Comparison of ENCODE assay signal across 12 mouse cellular contexts in genomic region chr1:102378613-102379012, GRCm38 (mm10).
DNase-seq lines count a peak whose midpoint lies in the region; ATAC-seq and TF ChIP-seq lines count a peak whose summit lies in the region.
"Had no signal": no experiment of that assay in that cellular context is flagged by ENCODE, and none has a peak within 500 bp of the region (broad histone marks: within the 10 kb centered on the region; RNA-seq: fewer than 3 reads in every experiment).

No protein-coding gene starts in this region.

- peak; percentile 43 for TF ChIP-seq CTCF in left cerebral cortex, adult 2 months (IDR thresholded peaks at IDR 0.05)
- peak in 1 of 3 experiments; percentile 32; a peak in 2 of 6 replicates for TF ChIP-seq CTCF in MEL (IDR thresholded peaks at IDR 0.05 in 2 of 3, conservative IDR thresholded peaks at IDR 0.05 in 1 of 3; ENCODE audit: control insufficient read depth in 1 of 3, insufficient read depth in 1 of 3, low read depth in 2 of 3, low read length in 3 of 3, poor library complexity in 1 of 3, severe bottlenecking in 1 of 3)

- TF ChIP-seq RAD21 in MEL (IDR thresholded peaks at IDR 0.05; ENCODE audit: low read depth, low read length), result peak; percentile 24

- H3K27ac ChIP-seq in embryonic facial prominence, embryonic 11.5 days (replicated peaks; ENCODE audit: low read depth, low read length), result no peak overlapping the region
- H3K27ac ChIP-seq in embryonic facial prominence, embryonic 10.5 days (replicated peaks), result no peak overlapping the region
- H3K27ac ChIP-seq in left cerebral cortex, adult 2 months, result no peak overlapping the region
- no peak overlapping the region for H3K27ac ChIP-seq in MEL (ENCODE audit: control insufficient read depth, low read depth, low read length)
- H3K27ac ChIP-seq: embryonic facial prominence, embryonic 12.5 days; heart, embryonic 15.5 days had no signal

- H3K9ac ChIP-seq in embryonic facial prominence, embryonic 11.5 days (replicated peaks; ENCODE audit: low read length), result no peak overlapping the region
- no peak overlapping the region for H3K9ac ChIP-seq in MEL (ENCODE audit: control insufficient read depth, low read depth, low read length, poor library complexity, severe bottlenecking)
- H3K9ac ChIP-seq: embryonic facial prominence, embryonic 12.5 days; heart, embryonic 15.5 days; lung, embryonic 14.5 days had no signal

- no peak overlapping the region for H3K4me3 ChIP-seq in embryonic facial prominence, embryonic 11.5 days (ENCODE audit: low read depth, low read length)
- H3K4me3 ChIP-seq in embryonic facial prominence, embryonic 10.5 days, result no peak overlapping the region
- no peak overlapping the region for H3K4me3 ChIP-seq in left cerebral cortex, adult 2 months
- no peak overlapping the region for H3K4me3 ChIP-seq in MEL (ENCODE audit: control insufficient read depth in 1 of 2, insufficient read depth in 1 of 2, low read depth in 2 of 2, low read length in 2 of 2)
- H3K4me3 ChIP-seq: embryonic facial prominence, embryonic 12.5 days; heart, embryonic 15.5 days had no signal

- intact Hi-C loops in left cerebral cortex, adult 2 months (cut with DNase I), result no loop called here
- intact Hi-C loops in left cerebral cortex, postnatal 10 days (cut with DNase I), result no loop called here
- intact Hi-C loops in heart, postnatal 14 days (cut with DNase I), result no loop called here

- no peaks in the 10 kb centered on the region for H3K4me1 ChIP-seq in embryonic facial prominence, embryonic 11.5 days (ENCODE audit: control insufficient read depth, insufficient read depth, low read length)
- H3K4me1 ChIP-seq in embryonic facial prominence, embryonic 10.5 days, result no peaks in the 10 kb centered on the region
- no peaks in the 10 kb centered on the region; a peak in 1 of 4 replicates for H3K4me1 ChIP-seq in MEL (ENCODE audit: control insufficient read depth in 1 of 2, insufficient read depth in 2 of 2, low read length in 2 of 2)
- H3K4me1 ChIP-seq: embryonic facial prominence, embryonic 12.5 days; heart, embryonic 15.5 days had no signal

- ATAC-seq in embryonic facial prominence, embryonic 11.5 days (replicated peaks; ENCODE audit: insufficient number of reproducible peaks, low FRiP score, low TSS enrichment, low read depth), result no peak
- ATAC-seq: intestine, postnatal 0 days had no signal

- H3K36me3 ChIP-seq in embryonic facial prominence, embryonic 11.5 days (replicated peaks; ENCODE audit: control insufficient read depth, insufficient read depth, low read depth, low read length), result no peaks in the 10 kb centered on the region
- H3K36me3 ChIP-seq in embryonic facial prominence, embryonic 10.5 days (replicated peaks), result no peaks in the 10 kb centered on the region
- no peaks in the 10 kb centered on the region for H3K36me3 ChIP-seq in MEL (ENCODE audit: control insufficient read depth in 1 of 2, insufficient read depth in 2 of 2, low read length in 2 of 2)
- H3K36me3 ChIP-seq: embryonic facial prominence, embryonic 12.5 days; heart, embryonic 15.5 days had no signal

- no peak overlapping the region for H3K4me2 ChIP-seq in embryonic facial prominence, embryonic 11.5 days (ENCODE audit: low read depth, low read length)
- H3K4me2 ChIP-seq: embryonic facial prominence, embryonic 12.5 days; heart, embryonic 15.5 days; lung, embryonic 14.5 days had no signal

- peak; percentile 27 for DNase-seq in embryonic facial prominence, embryonic 11.5 days (ENCODE audit: low spot score)
- no peak for DNase-seq in embryonic facial prominence, embryonic 10.5 days (ENCODE audit: low spot score)
- DNase-seq in left cerebral cortex, adult 2 months (ENCODE audit: extremely low spot score in 1 of 2, low spot score in 2 of 2), result no peak
- DNase-seq in left cerebral cortex, postnatal 10 days (ENCODE audit: extremely low spot score in 1 of 2, low spot score in 2 of 2), result no peak
- DNase-seq in MEL (ENCODE audit: low read depth, low spot score), result peak; percentile 9
- DNase-seq in layer of hippocampus, adult 9-10 months (ENCODE audit: low spot score), result peak; percentile 2
- no peak for DNase-seq in gastrocnemius, adult 8-10 months (ENCODE audit: low spot score in 2 of 2)
- no peak for DNase-seq in heart, postnatal 14 days
- DNase-seq: lung, embryonic 14.5 days had no signal

- no peaks in the 10 kb centered on the region for H3K79me2 ChIP-seq in MEL (ENCODE audit: control insufficient read depth, insufficient read depth, low read length, poor library complexity)

- whole genome bisulfite sequencing in embryonic facial prominence, embryonic 11.5 days, result 75% methylated on average over 1 of the region's 1 CpGs
- WGBS in embryonic facial prominence, embryonic 10.5 days, result 69% methylated on average over 1 of the region's 1 CpGs

- no peak for TF ChIP-seq EP300 in MEL (IDR thresholded peaks at IDR 0.05; ENCODE audit: low read depth in 1 of 2, low read length in 2 of 2)

- H3K27me3 ChIP-seq in embryonic facial prominence, embryonic 11.5 days (ENCODE audit: control insufficient read depth, insufficient read depth, low read length), result no peaks in the 10 kb centered on the region
- no peaks in the 10 kb centered on the region for H3K27me3 ChIP-seq in embryonic facial prominence, embryonic 10.5 days (replicated peaks; ENCODE audit: low read depth, poor library complexity, severe bottlenecking)
- no peaks in the 10 kb centered on the region for H3K27me3 ChIP-seq in MEL (ENCODE audit: control insufficient read depth in 1 of 2, insufficient read depth in 2 of 2, low read length in 2 of 2)
- H3K27me3 ChIP-seq: embryonic facial prominence, embryonic 12.5 days; heart, embryonic 15.5 days had no signal

- no peaks in the 10 kb centered on the region for H3K9me3 ChIP-seq in embryonic facial prominence, embryonic 11.5 days (replicated peaks; ENCODE audit: control insufficient read depth, low read length)
- no peaks in the 10 kb centered on the region for H3K9me3 ChIP-seq in embryonic facial prominence, embryonic 10.5 days
- H3K9me3 ChIP-seq in MEL (replicated peaks; ENCODE audit: insufficient read depth, low read length), result no peaks in the 10 kb centered on the region
- H3K9me3 ChIP-seq: embryonic facial prominence, embryonic 12.5 days; heart, embryonic 15.5 days had no signal

- no peak for TF ChIP-seq POLR2A in MEL (IDR thresholded peaks at IDR 0.05; ENCODE audit: control insufficient read depth in 1 of 2, insufficient read depth in 1 of 2, low read depth in 1 of 2, low read length in 2 of 2, poor library complexity in 1 of 2)

TF ChIP-seq in MEL, 35 proteins besides CTCF, POLR2A, EP300 and RAD21:
- TF ChIP-seq SIN3A (IDR thresholded peaks at IDR 0.05; ENCODE audit: low read length) (no peak), ZNF384 (IDR thresholded peaks at IDR 0.05; ENCODE audit: low read depth, low read length) (no peak), MAFK (IDR thresholded peaks at IDR 0.05; ENCODE audit: borderline replicate concordance, low read depth, low read length) (no peak), SMC3 (IDR thresholded peaks at IDR 0.05; ENCODE audit: low read depth, low read length) (0 out of 2 replicates have a peak, but pooled peaks have one; percentile 5)
TF ChIP-seq in MEL: peak in this region for 1.

Comparison
In these comparisons a context has a peak if more than half of its experiments do, and no peak if none do; other contexts are left out.
1. DNase-seq: peak in embryonic facial prominence, embryonic 11.5 days (single experiment), MEL (single experiment) and layer of hippocampus, adult 9-10 months (single experiment); none in embryonic facial prominence, embryonic 10.5 days (single experiment), left cerebral cortex, adult 2 months (0 of 2), left cerebral cortex, postnatal 10 days (0 of 2), gastrocnemius, adult 8-10 months (0 of 2) and heart, postnatal 14 days (0 of 2).